15 mouse cellular contexts compared by ENCODE assay signal in the genomic region with DNA sequence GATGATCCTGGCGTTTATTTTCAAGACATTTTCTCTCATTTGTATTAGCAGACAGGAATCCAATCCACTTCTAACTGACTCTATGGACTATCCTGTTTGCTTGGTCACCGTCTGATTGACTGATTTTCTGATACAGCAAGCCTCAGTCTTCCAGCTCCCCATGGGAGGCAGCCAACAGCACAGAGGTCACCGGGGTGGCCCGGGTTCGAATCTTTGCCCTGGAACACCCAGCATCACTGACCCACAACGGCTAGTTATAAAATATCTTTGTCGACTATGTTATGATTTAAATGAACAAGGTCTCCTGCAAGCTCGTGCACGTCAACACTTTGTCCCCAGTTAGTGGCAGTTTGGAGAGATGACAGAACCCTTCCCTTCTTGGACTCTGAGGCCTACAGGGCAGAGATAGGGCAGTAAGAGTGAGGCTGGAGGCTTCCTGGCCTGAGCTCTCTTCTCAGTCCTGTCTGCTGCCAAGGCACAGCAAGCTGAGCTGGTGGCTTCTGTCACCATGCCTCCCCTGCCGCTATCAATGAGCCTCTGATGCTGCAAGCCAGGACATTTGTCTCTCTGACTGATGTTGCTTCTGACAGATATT.
DNase-seq lines count a peak whose midpoint lies in the region; ATAC-seq and TF ChIP-seq lines count a peak whose summit lies in the region.
"Had no signal": no experiment of that assay in that cellular context is flagged by ENCODE, and none has a peak within 500 bp of the region (broad histone marks: within the 10 kb centered on the region; RNA-seq: fewer than 3 reads in every experiment).

No protein-coding gene starts in this region.

- peak overlapping the region; percentile 14; the same call in 1 of the 2 replicates for H3K27ac ChIP-seq in ES-E14 (ENCODE audit: insufficient read depth, low read depth, low read length, poor library complexity, severe bottlenecking)
- peak overlapping the region; percentile 54 for H3K27ac ChIP-seq in heart, embryonic 16.5 days (ENCODE audit: low read length)
- H3K27ac ChIP-seq in intestine, embryonic 15.5 days = no peak overlapping the region
- H3K27ac ChIP-seq in forebrain, embryonic 10.5 days = no peak overlapping the region
- H3K27ac ChIP-seq: midbrain, embryonic 10.5 days had no signal

- peaks cover 9 to 32% of the 10 kb centered on the region in 2 experiments for H3K4me1 ChIP-seq in ES-E14 (ENCODE audit: control insufficient read depth in 2 of 2, insufficient read depth in 2 of 2, low read length in 2 of 2, poor library complexity in 1 of 2)
- peaks cover 27% of the 10 kb centered on the region for H3K4me1 ChIP-seq in heart, embryonic 16.5 days (ENCODE audit: control insufficient read depth, insufficient read depth, low read length)
- peaks cover 8% of the 10 kb centered on the region for H3K4me1 ChIP-seq in intestine, embryonic 15.5 days (replicated peaks)
- peaks cover 4% of the 10 kb centered on the region; the same call in 1 of the 2 replicates for H3K4me1 ChIP-seq in forebrain, embryonic 10.5 days
- H3K4me1 ChIP-seq: midbrain, embryonic 10.5 days had no signal

- in situ Hi-C loops in ES-E14 (cut with MboI; ENCODE audit: low sequenced_read_pairs in 2 of 2, unreplicated experiment in 2 of 2) = no loop called here

- no peak overlapping the region for H3K4me3 ChIP-seq in ES-E14 (ENCODE audit: insufficient read depth in 1 of 2, low read depth in 1 of 2, low read length in 2 of 2, poor library complexity in 1 of 2, severe bottlenecking in 1 of 2)
- no peak overlapping the region for H3K4me3 ChIP-seq in heart, embryonic 16.5 days (ENCODE audit: low read length)
- H3K4me3 ChIP-seq in intestine, embryonic 15.5 days (replicated peaks) = no peak overlapping the region
- no peak overlapping the region for H3K4me3 ChIP-seq in forebrain, embryonic 10.5 days
- H3K4me3 ChIP-seq: midbrain, embryonic 10.5 days had no signal

- H3K9ac ChIP-seq in ES-E14 (ENCODE audit: insufficient read depth, low read depth, low read length, poor library complexity, severe bottlenecking) = peak overlapping the region; percentile 18; the same call in 1 of the 2 replicates
- H3K9ac ChIP-seq in heart, embryonic 16.5 days (ENCODE audit: low read length) = no peak overlapping the region
- no peak overlapping the region for H3K9ac ChIP-seq in intestine, embryonic 15.5 days

- intact Hi-C loops in gastrocnemius, postnatal 14 days (cut with DNase I; ENCODE audit: low total_unique reads) = no loop called here

- ATAC-seq in heart, embryonic 16.5 days (replicated peaks; ENCODE audit: extremely low read depth, insufficient read depth, low FRiP score) = peak; percentile 47; the same call in 1 of the 2 replicates
- ATAC-seq in intestine, embryonic 15.5 days = no peak

- no peak overlapping the region for H3K4me2 ChIP-seq in heart, embryonic 16.5 days (ENCODE audit: low read depth, low read length)
- H3K4me2 ChIP-seq in intestine, embryonic 15.5 days (replicated peaks) = no peak overlapping the region
- H3K4me2 ChIP-seq: liver, embryonic 11.5 days had no signal

- DNase-seq in gastrocnemius, postnatal 14 days = peak; percentile 17
- no peak for DNase-seq in gastrocnemius, adult 8-10 months (ENCODE audit: low spot score in 2 of 2)
- DNase-seq in ES-E14 (ENCODE audit: low read depth, low spot score) = no peak
- DNase-seq in cerebellum, adult 8-10 months = peak; percentile 66
- no peak for DNase-seq in forebrain, embryonic 10.5 days (ENCODE audit: extremely low spot score, low spot score)
- DNase-seq in adrenal gland, postnatal 14 days = no peak
- DNase-seq: B cell, adult 2 months; embryo, embryonic 11 days; lung, postnatal 10 days; thymus, postnatal 14 days had no signal

- no peaks in the 10 kb centered on the region for H3K27me3 ChIP-seq in heart, embryonic 16.5 days (ENCODE audit: control insufficient read depth, insufficient read depth, low read length)
- H3K27me3 ChIP-seq in intestine, embryonic 15.5 days (replicated peaks) = no peaks in the 10 kb centered on the region
- H3K27me3 ChIP-seq in forebrain, embryonic 10.5 days (ENCODE audit: poor library complexity, severe bottlenecking) = no peaks in the 10 kb centered on the region

- no peaks in the 10 kb centered on the region; the same call in 1 of the 2 replicates for H3K36me3 ChIP-seq in ES-E14 (ENCODE audit: control insufficient read depth, insufficient read depth, low read length, poor library complexity, severe bottlenecking)
- no peaks in the 10 kb centered on the region for H3K36me3 ChIP-seq in heart, embryonic 16.5 days (ENCODE audit: control insufficient read depth, insufficient read depth)
- no peaks in the 10 kb centered on the region for H3K36me3 ChIP-seq in intestine, embryonic 15.5 days
- peaks cover 24% of the 10 kb centered on the region for H3K36me3 ChIP-seq in forebrain, embryonic 10.5 days (replicated peaks)

- 60% methylated on average over 10 of the region's 10 CpGs for WGBS in heart, embryonic 16.5 days
- WGBS in intestine, embryonic 15.5 days = 85% methylated on average over 10 of the region's 10 CpGs
- WGBS in forebrain, embryonic 10.5 days = 93% methylated on average over 10 of the region's 10 CpGs

- no peaks in the 10 kb centered on the region for H3K9me3 ChIP-seq in ES-E14 (ENCODE audit: control insufficient read depth, insufficient read depth, low read depth, low read length)
- H3K9me3 ChIP-seq in heart, embryonic 16.5 days (replicated peaks; ENCODE audit: control insufficient read depth, low read length) = no peaks in the 10 kb centered on the region
- H3K9me3 ChIP-seq in intestine, embryonic 15.5 days = no peaks in the 10 kb centered on the region
- H3K9me3 ChIP-seq in forebrain, embryonic 10.5 days = no peaks in the 10 kb centered on the region
- H3K9me3 ChIP-seq: G1E; midbrain, embryonic 10.5 days had no signal

TF ChIP-seq in ES-E14, 5 proteins besides CTCF, POLR2A, EP300 and RAD21:
- no peak for TF ChIP-seq ZC3H11A (IDR thresholded peaks at IDR 0.05; ENCODE audit: borderline replicate concordance, low read depth, low read length)
- no peak for TF ChIP-seq MAFK (IDR thresholded peaks at IDR 0.05; ENCODE audit: insufficient read depth, low read depth, low read length)
- TF ChIP-seq ZNF384 (IDR thresholded peaks at IDR 0.05; ENCODE audit: low read depth, low read length) = no peak
- TF ChIP-seq CHD2 (IDR thresholded peaks at IDR 0.05; ENCODE audit: low read depth, low read length) = no peak
- TF ChIP-seq HCFC1 (IDR thresholded peaks at IDR 0.05; ENCODE audit: borderline replicate concordance, insufficient read depth, low read length) = no peak

Comparison
In these comparisons a context has a peak if more than half of its experiments do, and no peak if none do; other contexts are left out.
1. DNase-seq: peak in gastrocnemius, postnatal 14 days (single experiment) and cerebellum, adult 8-10 months (single experiment); none in gastrocnemius, adult 8-10 months (0 of 2), ES-E14 (single experiment), forebrain, embryonic 10.5 days (single experiment) and adrenal gland, postnatal 14 days (single experiment).
2. H3K27ac ChIP-seq: peak in ES-E14 (single experiment) and heart, embryonic 16.5 days (single experiment); none in intestine, embryonic 15.5 days (single experiment) and forebrain, embryonic 10.5 days (single experiment).